Mouse (Mus musculus) CD4-positive, CD25-positive, alpha-beta regulatory T cell, adult 4 months (primary cell): ENCODE results near the gene Lpcat3. TPM values are rescaled to one million over a fixed set of nuclear protein-coding genes. Genes with fewer than 3 reads are reported as not detected.
A peak's percentile ranks its signal among the peaks of the same experiment; 100 is the strongest.

Experiments
- ATAC-seq: one replicate; pipeline ENCODE4 v1.8.0; 2017
- polyA plus RNA-seq, 2 experiments: library from polyadenylated mRNA; unstranded; fragments of 100-300 nt; shearing (Covaris generic); gene quantifications; one replicate each; pipeline ENCODE4 v1.2.1; 2017

Gene Lpcat3
- polyA plus RNA-seq, 2 experiments from 2014 or later = 33.5 to 35.0 TPM

DNA sequence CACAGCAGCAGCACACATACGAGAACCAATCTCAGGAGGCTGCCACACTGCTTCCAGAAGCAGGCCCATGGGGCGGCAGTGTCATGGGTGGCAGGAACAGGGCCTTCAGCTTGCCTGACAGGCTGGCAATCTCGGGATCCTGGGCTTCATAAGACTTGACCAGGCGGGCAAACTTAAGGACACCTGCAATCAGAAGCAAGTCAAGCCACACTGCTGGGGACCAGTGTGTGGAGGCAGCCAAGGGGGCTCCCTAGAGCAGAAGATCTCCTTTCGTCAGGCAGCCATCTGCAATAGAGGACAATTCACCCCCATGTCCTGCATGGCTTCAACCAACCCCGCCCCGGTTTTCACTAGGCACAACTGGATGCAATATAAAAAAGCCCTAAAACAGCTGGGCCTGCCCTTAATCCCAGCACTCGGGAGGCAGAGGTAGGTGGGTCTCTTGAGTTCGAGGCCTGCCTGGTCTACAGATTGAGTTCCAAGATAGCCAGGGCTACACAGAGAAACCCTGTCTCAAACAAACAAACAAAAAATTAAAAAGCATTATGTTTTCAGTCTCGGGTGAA, 76.5 kb downstream of the Lpcat3 start:
- no peak for ATAC-seq

GRCm38 (mm10) chr6:124740211-124740887, 77.5 kb downstream of the Lpcat3 start:
- ATAC-seq = peak; percentile 15

- peak; percentile 81 for ATAC-seq
Measured at GRCm38 (mm10) chr6:124740888-124741761, 78.3 kb downstream of the Lpcat3 start, which contains the start of gene Grcc10. TSS of gene Grcc10 (minus strand) at chr6:124741374.

DNA sequence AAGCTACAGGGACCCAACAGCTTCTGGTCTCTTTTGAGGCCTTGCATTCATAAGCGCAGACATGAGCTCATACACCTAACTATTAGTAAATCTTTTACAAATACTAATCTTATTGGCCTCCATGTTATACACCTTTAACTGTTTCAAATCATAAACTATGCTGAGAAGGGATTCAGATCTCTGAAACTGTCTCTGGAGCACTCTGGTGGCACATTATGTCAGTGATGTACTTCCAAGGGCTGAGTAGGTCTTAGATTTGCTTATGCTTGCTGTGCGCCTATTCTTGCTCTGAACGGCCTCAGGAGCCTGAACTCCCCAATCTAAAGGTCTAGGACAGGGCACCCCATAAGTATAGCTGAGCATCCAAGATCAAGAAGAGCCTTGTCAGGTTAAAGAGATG, 79.0 kb downstream of the Lpcat3 start:
- ATAC-seq = no peak

GRCm38 (mm10) chr6:124742839-124743514, 80.2 kb downstream of the Lpcat3 start:
- ATAC-seq = no peak

DNA sequence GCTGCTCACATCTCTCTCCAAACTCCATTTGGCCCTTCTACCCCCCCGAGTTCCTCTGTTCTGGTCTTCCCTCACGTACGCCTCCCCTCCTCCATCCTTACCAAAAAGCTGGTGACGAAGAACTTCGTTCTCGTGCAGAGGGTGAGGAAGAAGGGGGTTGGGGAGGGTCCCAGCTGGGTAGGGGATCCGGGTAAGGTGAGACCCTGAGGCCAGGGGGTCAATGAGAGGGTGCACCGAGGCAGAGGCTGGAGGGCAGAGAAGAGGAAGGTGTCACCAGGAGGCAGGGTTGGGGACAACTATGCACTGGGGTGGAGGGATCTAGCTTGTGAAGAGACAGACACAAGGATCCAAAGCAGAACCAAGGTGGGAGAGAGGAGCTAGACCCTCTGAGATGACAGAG, 80.8 kb downstream of the Lpcat3 start:
- no peak for ATAC-seq

- ATAC-seq = no peak
Measured at GRCm38 (mm10) chr6:124744755-124745321, 82.0 kb downstream of the Lpcat3 start.

GRCm38 (mm10) chr6:124745490-124746295, 82.9 kb downstream of the Lpcat3 start:
- ATAC-seq = peak; percentile 59

- ATAC-seq = no peak
Measured at GRCm38 (mm10) chr6:124746296-124746605, 83.4 kb downstream of the Lpcat3 start.

DNA sequence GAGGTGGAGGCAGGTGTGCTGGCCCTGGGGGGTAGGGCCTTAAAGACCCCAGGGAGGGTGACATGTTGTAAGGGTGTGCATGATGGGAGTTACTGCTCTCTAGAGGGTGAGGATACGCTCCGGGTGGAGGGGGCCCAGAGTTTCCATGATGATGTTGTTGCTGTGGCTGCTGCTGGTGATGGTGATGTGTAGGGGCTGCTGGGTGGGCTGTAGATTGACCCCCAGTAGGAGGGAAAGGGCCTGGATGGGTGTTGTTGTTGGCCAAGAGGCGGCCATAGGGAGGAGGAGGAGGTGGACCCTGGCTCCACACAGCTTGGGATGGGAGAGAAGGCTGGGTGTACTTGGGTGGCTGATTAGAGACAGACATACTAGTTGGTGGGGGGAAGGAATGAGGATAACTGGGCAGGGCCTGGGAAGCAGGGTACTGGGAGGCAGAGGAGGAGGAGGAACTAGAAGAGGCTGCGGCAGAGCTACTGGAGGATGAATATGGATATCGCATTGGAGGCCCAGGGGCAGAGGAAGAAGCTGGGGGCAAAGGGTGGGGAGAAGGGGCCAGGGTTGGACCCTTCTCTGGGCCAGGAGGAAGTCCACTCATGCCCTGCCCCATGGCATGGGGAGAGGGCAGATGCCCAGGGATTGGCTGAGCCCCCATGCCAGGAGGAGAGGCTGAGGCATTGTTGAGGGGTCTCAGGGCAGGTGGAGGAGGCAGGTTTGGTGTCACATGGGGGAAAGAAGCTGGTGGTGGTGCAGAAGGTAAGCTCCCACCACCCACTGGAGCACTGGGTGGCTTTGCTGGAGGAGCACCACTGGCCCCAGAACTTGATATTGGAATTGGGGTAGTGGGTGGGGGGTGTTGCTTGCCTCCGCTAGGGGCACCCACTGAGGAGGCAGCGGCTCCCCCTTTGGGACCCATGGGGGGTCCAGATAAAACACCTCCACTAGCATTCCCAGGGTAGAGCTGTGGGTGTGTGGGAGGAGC, 84.1 kb downstream of the Lpcat3 start:
- ATAC-seq = no peak

DNA sequence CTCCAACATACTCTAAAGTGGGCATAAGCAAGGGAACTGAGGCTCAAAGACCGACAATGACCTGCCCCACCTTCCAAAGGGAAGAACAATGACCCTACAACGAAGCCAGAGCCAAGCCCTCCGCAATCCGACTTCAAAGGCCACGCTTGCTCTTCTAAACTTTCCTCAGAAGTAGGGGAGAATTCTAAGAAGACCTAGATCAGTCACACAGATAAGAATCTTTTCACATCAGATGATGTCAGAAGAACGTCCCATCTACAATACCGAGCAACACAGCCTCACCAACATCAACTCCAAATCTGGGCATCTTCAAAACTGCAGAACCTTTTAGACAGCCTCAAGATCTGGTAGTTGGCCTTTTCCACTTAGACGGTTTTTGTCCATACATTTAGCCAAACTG, 87.6 kb downstream of the Lpcat3 start:
- peak; percentile 78 for ATAC-seq

DNA sequence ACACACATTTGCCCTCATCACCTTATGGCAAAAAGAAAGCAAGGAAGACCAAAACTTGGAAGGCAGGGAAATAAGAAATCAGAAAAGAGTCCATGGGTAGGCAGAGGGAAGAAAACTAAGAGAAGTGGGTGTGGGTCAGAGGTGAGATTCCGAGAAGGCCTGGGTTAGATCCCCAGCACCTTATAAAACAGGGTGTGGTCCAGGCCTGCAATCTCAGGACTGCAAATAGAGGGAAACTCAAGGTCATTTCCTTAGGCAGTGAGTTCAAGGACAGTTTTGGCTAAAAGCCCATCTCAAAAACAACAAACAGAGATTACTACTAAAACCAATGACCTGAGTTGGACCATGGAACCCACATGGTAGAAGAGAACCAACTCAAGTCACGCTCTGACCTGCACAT, 91.0 kb downstream of the Lpcat3 start:
- ATAC-seq = no peak

Other genes with a start within 250 kb of the Lpcat3 start
- gene Pex5, start 248.0 kb upstream of the Lpcat3 start, polyA plus RNA-seq = 10 to 100 TPM in 1 of 2 experiments, 1 to 10 TPM in 1; 8.4 to 15.3 TPM
- gene Clstn3, start 198.2 kb upstream of the Lpcat3 start, polyA plus RNA-seq = under 1 TPM in 1 of 2 experiments, not detected in 1; 0.13 TPM
- gene C1rl, start 169.9 kb upstream of the Lpcat3 start, polyA plus RNA-seq = not detected
- under 1 TPM; 0.19 to 0.39 TPM for gene C1ra, start 150.6 kb upstream of the Lpcat3 start, polyA plus RNA-seq
- gene C1s1, start 120.7 kb upstream of the Lpcat3 start, polyA plus RNA-seq = not detected
- gene C1rb, start 92.7 kb upstream of the Lpcat3 start, polyA plus RNA-seq = not detected
- gene C1s2, start 26.9 kb upstream of the Lpcat3 start, polyA plus RNA-seq = not detected
- 100 to 1,000 TPM; 465 to 483 TPM for gene Emg1, start 49.2 kb downstream of the Lpcat3 start, polyA plus RNA-seq
- gene Phb2, start 49.3 kb downstream of the Lpcat3 start, polyA plus RNA-seq = 10 to 100 TPM; 56.1 to 59.9 TPM
- 100 to 1,000 TPM; 187 to 310 TPM for gene Ptpn6, start 75.7 kb downstream of the Lpcat3 start, polyA plus RNA-seq
- 100 to 1,000 TPM; 509 to 554 TPM for gene Grcc10, start 78.3 kb downstream of the Lpcat3 start, polyA plus RNA-seq
- gene Gm45234, start 93.0 kb downstream of the Lpcat3 start, polyA plus RNA-seq = under 1 TPM in 1 of 2 experiments, not detected in 1; 0.36 TPM
- 1 to 10 TPM; 4.4 to 4.8 TPM for gene Atn1, start 93.5 kb downstream of the Lpcat3 start, polyA plus RNA-seq
- 1 to 10 TPM; 3.0 to 9.9 TPM for gene Eno2, start 106.6 kb downstream of the Lpcat3 start, polyA plus RNA-seq
- 1 to 10 TPM; 1.1 to 2.7 TPM for gene Lrrc23, start 116.7 kb downstream of the Lpcat3 start, polyA plus RNA-seq
- 1 to 10 TPM; 1.7 to 3.4 TPM for gene Spsb2, start 145.6 kb downstream of the Lpcat3 start, polyA plus RNA-seq
- gene Tpi1, start 151.3 kb downstream of the Lpcat3 start, polyA plus RNA-seq = 10 to 100 TPM; 65.7 to 90.0 TPM
- gene Usp5, start 166.5 kb downstream of the Lpcat3 start, polyA plus RNA-seq = 100 to 1,000 TPM in 1 of 2 experiments, 10 to 100 TPM in 1; 77.2 to 154 TPM
- gene Cdca3, start 166.5 kb downstream of the Lpcat3 start, polyA plus RNA-seq = 10 to 100 TPM in 1 of 2 experiments, 1 to 10 TPM in 1; 8.0 to 27.1 TPM
- not detected for gene Gnb3, start 177.2 kb downstream of the Lpcat3 start, polyA plus RNA-seq
- gene P3h3, start 194.7 kb downstream of the Lpcat3 start, polyA plus RNA-seq = under 1 TPM in 1 of 2 experiments, not detected in 1; 0.11 TPM
- not detected for gene Gpr162, start 201.0 kb downstream of the Lpcat3 start, polyA plus RNA-seq
- 100 to 1,000 TPM; 268 to 648 TPM for gene Cd4, start 225.2 kb downstream of the Lpcat3 start, polyA plus RNA-seq
- gene Lag3, start 248.7 kb downstream of the Lpcat3 start, polyA plus RNA-seq = 10 to 100 TPM; 19.0 to 29.0 TPM